Mouse (Mus musculus) midbrain, embryonic 12.5 days (tissue): Measurements from ENCODE around the gene Oprm1. TPM values are rescaled to one million over a fixed set of nuclear protein-coding genes. Genes with fewer than 3 reads are reported as not detected.

ENCODE experiments used
- ATAC-seq: fragments of 200-750 bp; cut with Nextera tagmentation; 2 replicates; pipeline ENCODE4 v1.8.0; 2017; ENCODE audit warnings: low read depth, moderate TSS enrichment, moderate library complexity; ENCODE audit not compliant: low FRiP score
- H3K27ac ChIP-seq: fragments of 300-500 bp; sonication (generic); replicated peaks from 2 replicates; pipeline ENCODE4 v1.5.1; 2016; ENCODE audit warnings: mild to moderate bottlenecking
- H3K27me3 ChIP-seq: fragments of 300-500 bp; sonication (generic); 2 replicates; pipeline ENCODE4 v1.6.1; 2016; ENCODE audit warnings: mild to moderate bottlenecking
- H3K36me3 ChIP-seq: fragments of 300-500 bp; sonication (generic); 2 replicates; pipeline ENCODE4 v1.6.1; 2016
- H3K4me1 ChIP-seq: fragments of 300-500 bp; sonication (generic); 2 replicates; pipeline ENCODE4 v1.6.1; 2016
- H3K4me2 ChIP-seq: fragments of 300-500 bp; sonication (generic); replicated peaks from 2 replicates; pipeline ENCODE4 v1.6.1; 2016; ENCODE audit warnings: mild to moderate bottlenecking, moderate library complexity
- H3K4me3 ChIP-seq: fragments of 300-500 bp; sonication (generic); 2 replicates; pipeline ENCODE4 v1.5.1; 2016; ENCODE audit warnings: mild to moderate bottlenecking
- H3K9ac ChIP-seq: fragments of 300-500 bp; sonication (generic); replicated peaks from 2 replicates; pipeline ENCODE4 v1.6.1; 2016; ENCODE audit warnings: mild to moderate bottlenecking, moderate library complexity
- H3K9me3 ChIP-seq: fragments of 300-500 bp; sonication (generic); 2 replicates; pipeline ENCODE4 v1.6.1; 2016; ENCODE audit warnings: mild to moderate bottlenecking
- WGBS: fragments of 180-500 bp; shearing (Covaris S2); methylation state at CpG from one replicate; pipeline ENCODE4 v1.1.7; 2016; 5-methylcytosine and 5-hydroxymethylcytosine counted together
- polyA plus RNA-seq: library from polyadenylated mRNA; unstranded; fragments of >200 nt; fragmentation: Nextera tagmentation; extraction: Ambion mirVana; gene quantifications from 2 replicates; pipeline ENCODE4 v1.2.1, GENCODE M21; 2016

Oprm1 gene
- polyA plus RNA-seq, 1 experiment from 2014 or later, result 0.26 TPM

- Histone ChIP-seq H3K36me3 (no peaks in the 10 kb centered on the region), H3K9me3 (no peaks in the 10 kb centered on the region), H3K9ac (no peak overlapping the region), H3K4me3 (no peak overlapping the region), H3K27ac (no peak overlapping the region), H3K4me2 (no peak overlapping the region), H3K27me3 (no peaks in the 10 kb centered on the region), H3K4me1 (no peaks in the 10 kb centered on the region)
- ATAC-seq, result no peak
These were observed 196.2 kb downstream of the Oprm1 start for GRCm38 (mm10) chr10:6954533-6954932.

- no peak for ATAC-seq
These were observed 198.1 kb downstream of the Oprm1 start for GRCm38 (mm10) chr10:6956357-6956756.

GRCm38 (mm10) chr10:6958791-6959190, 200.5 kb downstream of the Oprm1 start:
- Histone ChIP-seq H3K9me3 (no peaks in the 10 kb centered on the region), H3K4me2 (no peak overlapping the region), H3K4me3 (no peak overlapping the region), H3K27ac (no peak overlapping the region), H3K9ac (no peak overlapping the region), H3K4me1 (no peaks in the 10 kb centered on the region), H3K36me3 (no peaks in the 10 kb centered on the region), H3K27me3 (no peaks in the 10 kb centered on the region)
- ATAC-seq, result no peak
- WGBS, result 77% methylated on average over 5 of the region's 5 CpGs

More at GRCm38 (mm10) chr10:6956357-6956756, 198.1 kb downstream of the Oprm1 start:
- Histone ChIP-seq H3K9ac (no peak overlapping the region), H3K4me1 (no peaks in the 10 kb centered on the region), H3K9me3 (no peaks in the 10 kb centered on the region), H3K4me2 (no peak overlapping the region), H3K36me3 (no peaks in the 10 kb centered on the region), H3K27ac (no peak overlapping the region), H3K27me3 (no peaks in the 10 kb centered on the region), H3K4me3 (no peak overlapping the region)
- WGBS, result 91% methylated on average over 2 of the region's 2 CpGs

GRCm38 (mm10) chr10:6967588-6968242, 209.4 kb downstream of the Oprm1 start:
- H3K9ac ChIP-seq, result no peak overlapping the region
- no peak overlapping the region for H3K4me3 ChIP-seq
- H3K27me3 ChIP-seq, result no peaks in the 10 kb centered on the region
- no peaks in the 10 kb centered on the region for H3K36me3 ChIP-seq
- H3K4me1 ChIP-seq, result no peaks in the 10 kb centered on the region
- ATAC-seq, result no peak
- H3K9me3 ChIP-seq, result no peaks in the 10 kb centered on the region
- no peak overlapping the region for H3K4me2 ChIP-seq
- WGBS, result 84% methylated on average over 8 of the region's 8 CpGs
- H3K27ac ChIP-seq, result no peak overlapping the region

- no peak overlapping the region for H3K9ac ChIP-seq
- no peaks in the 10 kb centered on the region for H3K9me3 ChIP-seq
- H3K4me2 ChIP-seq, result no peak overlapping the region
- H3K27me3 ChIP-seq, result no peaks in the 10 kb centered on the region
- H3K4me3 ChIP-seq, result no peak overlapping the region
- 85% methylated on average over 1 of the region's 1 CpGs for WGBS
- H3K27ac ChIP-seq, result no peak overlapping the region
- H3K36me3 ChIP-seq, result no peaks in the 10 kb centered on the region
- no peaks in the 10 kb centered on the region for H3K4me1 ChIP-seq
- no peak for ATAC-seq
These were observed 210.0 kb downstream of the Oprm1 start for GRCm38 (mm10) chr10:6968334-6968733.

- no peak overlapping the region for H3K9ac ChIP-seq
- H3K27me3 ChIP-seq, result no peaks in the 10 kb centered on the region
- no peak for ATAC-seq
- H3K4me3 ChIP-seq, result no peak overlapping the region
- no peaks in the 10 kb centered on the region for H3K4me1 ChIP-seq
- no peaks in the 10 kb centered on the region for H3K36me3 ChIP-seq
- 81% methylated on average over 2 of the region's 2 CpGs for WGBS
- H3K4me2 ChIP-seq, result no peak overlapping the region
- H3K27ac ChIP-seq, result no peak overlapping the region
- H3K9me3 ChIP-seq, result no peaks in the 10 kb centered on the region
These were observed 219.5 kb downstream of the Oprm1 start for GRCm38 (mm10) chr10:6977843-6978242.

GRCm38 (mm10) chr10:6978733-6979132, 220.4 kb downstream of the Oprm1 start:
- Histone ChIP-seq H3K36me3 (no peaks in the 10 kb centered on the region), H3K9ac (no peak overlapping the region), H3K4me3 (no peak overlapping the region), H3K4me1 (no peaks in the 10 kb centered on the region), H3K9me3 (no peaks in the 10 kb centered on the region), H3K27me3 (no peaks in the 10 kb centered on the region), H3K27ac (no peak overlapping the region), H3K4me2 (no peak overlapping the region)
- 94% methylated on average over 1 of the region's 1 CpGs for WGBS
- 0 out of 2 replicates have a peak, but pooled peaks have one; percentile 6 for ATAC-seq

- 0 out of 2 replicates have a peak, but pooled peaks have one; percentile 23 for ATAC-seq
- H3K4me2 ChIP-seq, result no peak overlapping the region
These were observed 220.9 kb downstream of the Oprm1 start for GRCm38 (mm10) chr10:6979216-6979615.

GRCm38 (mm10) chr10:6979789-6980188, 221.5 kb downstream of the Oprm1 start:
- Histone ChIP-seq H3K4me1 (no peaks in the 10 kb centered on the region), H3K4me2 (peak overlapping the region; percentile 38), H3K36me3 (no peaks in the 10 kb centered on the region), H3K9ac (no peak overlapping the region), H3K9me3 (no peaks in the 10 kb centered on the region), H3K27me3 (no peaks in the 10 kb centered on the region), H3K4me3 (peak overlapping the region; percentile 18; the same call in 1 of the 2 replicates), H3K27ac (no peak overlapping the region)
- no peak for ATAC-seq
- WGBS, result 52% methylated on average over 8 of the region's 8 CpGs

More at GRCm38 (mm10) chr10:6979216-6979615, 220.9 kb downstream of the Oprm1 start:
- no peak overlapping the region for H3K27ac ChIP-seq
- H3K4me3 ChIP-seq, result no peak overlapping the region
- 75% methylated on average over 7 of the region's 7 CpGs for WGBS
- H3K9ac ChIP-seq, result no peak overlapping the region
- no peaks in the 10 kb centered on the region for H3K36me3 ChIP-seq
- H3K9me3 ChIP-seq, result no peaks in the 10 kb centered on the region
- no peaks in the 10 kb centered on the region for H3K4me1 ChIP-seq
- no peaks in the 10 kb centered on the region for H3K27me3 ChIP-seq

GRCm38 (mm10) chr10:6980236-6980635, 221.9 kb downstream of the Oprm1 start:
- no peaks in the 10 kb centered on the region for H3K9me3 ChIP-seq
- peak overlapping the region; percentile 18; the same call in 1 of the 2 replicates for H3K4me3 ChIP-seq
- H3K27ac ChIP-seq, result no peak overlapping the region
- no peaks in the 10 kb centered on the region for H3K27me3 ChIP-seq
- H3K4me1 ChIP-seq, result no peaks in the 10 kb centered on the region
- H3K36me3 ChIP-seq, result no peaks in the 10 kb centered on the region
- H3K9ac ChIP-seq, result no peak overlapping the region
- no peak for ATAC-seq
- 23% methylated on average over 6 of the region's 6 CpGs for WGBS
- H3K4me2 ChIP-seq, result peak overlapping the region; percentile 38

GRCm38 (mm10) chr10:6982751-6983151, 224.4 kb downstream of the Oprm1 start:
- no peak for ATAC-seq
- no peaks in the 10 kb centered on the region for H3K27me3 ChIP-seq
- no peak overlapping the region for H3K9ac ChIP-seq
- no peaks in the 10 kb centered on the region for H3K9me3 ChIP-seq
- H3K4me1 ChIP-seq, result no peaks in the 10 kb centered on the region
- WGBS, result 86% methylated on average over 2 of the region's 2 CpGs
- H3K4me3 ChIP-seq, result no peak overlapping the region
- H3K4me2 ChIP-seq, result no peak overlapping the region
- no peaks in the 10 kb centered on the region for H3K36me3 ChIP-seq
- no peak overlapping the region for H3K27ac ChIP-seq

- no peaks in the 10 kb centered on the region for H3K36me3 ChIP-seq
- WGBS, result 89% methylated on average over 2 of the region's 2 CpGs
- no peaks in the 10 kb centered on the region for H3K27me3 ChIP-seq
- no peak overlapping the region for H3K27ac ChIP-seq
- no peaks in the 10 kb centered on the region for H3K4me1 ChIP-seq
- no peak overlapping the region for H3K4me3 ChIP-seq
- no peak overlapping the region for H3K4me2 ChIP-seq
- ATAC-seq, result no peak
- H3K9me3 ChIP-seq, result no peaks in the 10 kb centered on the region
- H3K9ac ChIP-seq, result no peak overlapping the region
These were observed 225.1 kb downstream of the Oprm1 start for GRCm38 (mm10) chr10:6983431-6983830.

GRCm38 (mm10) chr10:6986246-6986645, 227.9 kb downstream of the Oprm1 start:
- Histone ChIP-seq H3K36me3 (no peaks in the 10 kb centered on the region), H3K9me3 (no peaks in the 10 kb centered on the region), H3K4me2 (no peak overlapping the region), H3K4me1 (no peaks in the 10 kb centered on the region), H3K9ac (no peak overlapping the region), H3K27me3 (no peaks in the 10 kb centered on the region), H3K27ac (no peak overlapping the region), H3K4me3 (no peak overlapping the region)
- WGBS, result 89% methylated on average over 4 of the region's 4 CpGs
- ATAC-seq, result no peak
